Mouse (Mus musculus): ENCODE results near the gene Ccdc173. TPM values are rescaled to one million over a fixed set of nuclear protein-coding genes. Genes with fewer than 3 reads are reported as not detected.

The Ccdc173 gene
- polyA plus RNA-seq, 1 experiment: 0.58 TPM

- Histone ChIP-seq H3K36me3 (ENCODE audit: control insufficient read depth, insufficient read depth) (peaks cover 17% of the 10 kb centered on the region), H3K4me2 (ENCODE audit: low read depth) (peak overlapping the region; percentile 95), H3K79me2 (ENCODE audit: control insufficient read depth, insufficient read depth) (no peaks in the 10 kb centered on the region), H3K27me3 (ENCODE audit: control insufficient read depth, insufficient read depth, insufficient read length) (no peaks in the 10 kb centered on the region), H3ac (ENCODE audit: control insufficient read depth, insufficient read length) (no peak overlapping the region), H3K4me3 (peak overlapping the region; percentile 56)
- TF ChIP-seq MYOG (IDR thresholded peaks at IDR 0.05; ENCODE audit: control insufficient read depth in 1 of 3, insufficient read depth in 1 of 3, insufficient read length in 2 of 3, low read depth in 2 of 3) (no peak), SRF (IDR thresholded peaks at IDR 0.05; ENCODE audit: control insufficient read depth, insufficient read length, low read depth) (no peak), POLR2AphosphoS2 (IDR thresholded peaks at IDR 0.05; ENCODE audit: insufficient read length, low read depth) (no peak), TCF12 (IDR thresholded peaks at IDR 0.05; ENCODE audit: insufficient read depth, poor library complexity, severe bottlenecking) (no peak), E2F4 (IDR thresholded peaks at IDR 0.05; ENCODE audit: insufficient read depth) (no peak), MYOD1 (IDR thresholded peaks at IDR 0.05; ENCODE audit: control insufficient read depth in 1 of 3, insufficient read length in 2 of 3, low read depth in 2 of 3) (no peak), MAX (IDR thresholded peaks at IDR 0.05; ENCODE audit: low read depth) (no peak), USF1 (IDR thresholded peaks at IDR 0.05; ENCODE audit: low read depth) (no peak), POLR2A (IDR thresholded peaks at IDR 0.05; ENCODE audit: insufficient read length, low read depth) (no peak), CEBPB (IDR thresholded peaks at IDR 0.05; ENCODE audit: insufficient read depth, poor library complexity, severe bottlenecking) (no peak)
These were observed 1.3 kb upstream of the Ccdc173 start for GRCm38 (mm10) chr2:69790722-69791121.

- Histone ChIP-seq H3K4me3 (peak overlapping the region; percentile 56), H3K36me3 (ENCODE audit: control insufficient read depth, insufficient read depth) (peaks cover 13% of the 10 kb centered on the region), H3K27me3 (ENCODE audit: control insufficient read depth, insufficient read depth, insufficient read length) (no peaks in the 10 kb centered on the region), H3ac (ENCODE audit: control insufficient read depth, insufficient read length) (peak overlapping the region; percentile 83), H3K4me2 (ENCODE audit: low read depth) (peak overlapping the region; percentile 95), H3K79me2 (ENCODE audit: control insufficient read depth, insufficient read depth) (no peaks in the 10 kb centered on the region)
- no peak for TF ChIP-seq E2F4 (IDR thresholded peaks at IDR 0.05; ENCODE audit: insufficient read depth)
- TF ChIP-seq POLR2AphosphoS2 (IDR thresholded peaks at IDR 0.05; ENCODE audit: insufficient read length, low read depth): no peak
- TF ChIP-seq MYOD1 (IDR thresholded peaks at IDR 0.05; ENCODE audit: control insufficient read depth in 1 of 3, insufficient read length in 2 of 3, low read depth in 2 of 3): no peak
- no peak for TF ChIP-seq CEBPB (IDR thresholded peaks at IDR 0.05; ENCODE audit: insufficient read depth, poor library complexity, severe bottlenecking)
- TF ChIP-seq REST (IDR thresholded peaks at IDR 0.05; ENCODE audit: insufficient read depth, insufficient read length): no peak
- TF ChIP-seq TCF12 (IDR thresholded peaks at IDR 0.05; ENCODE audit: insufficient read depth, poor library complexity, severe bottlenecking): no peak
- no peak for TF ChIP-seq POLR2A (IDR thresholded peaks at IDR 0.05; ENCODE audit: insufficient read length, low read depth)
- TF ChIP-seq MYOG (IDR thresholded peaks at IDR 0.05; ENCODE audit: control insufficient read depth in 1 of 3, insufficient read depth in 1 of 3, insufficient read length in 2 of 3, low read depth in 2 of 3): no peak
- no peak for TF ChIP-seq TCF3 (IDR thresholded peaks at IDR 0.05; ENCODE audit: insufficient read length, low read depth)
- TF ChIP-seq SRF (IDR thresholded peaks at IDR 0.05; ENCODE audit: control insufficient read depth, insufficient read length, low read depth): no peak
- no peak for TF ChIP-seq USF1 (IDR thresholded peaks at IDR 0.05; ENCODE audit: low read depth)
- no peak for TF ChIP-seq MAX (IDR thresholded peaks at IDR 0.05; ENCODE audit: low read depth)
These were observed 910 bp upstream of the Ccdc173 start for GRCm38 (mm10) chr2:69790285-69790684.

GRCm38 (mm10) chr2:69788974-69789373 is 401 bp downstream of the Ccdc173 start:
- H3K36me3 ChIP-seq (ENCODE audit: control insufficient read depth, insufficient read depth): peaks cover 7% of the 10 kb centered on the region

GRCm38 (mm10) chr2:69778836-69779177 is 10.6 kb downstream of the Ccdc173 start:
- Histone ChIP-seq H3K36me3 (ENCODE audit: control insufficient read depth, insufficient read depth) (peaks cover 4% of the 10 kb centered on the region), H3ac (ENCODE audit: control insufficient read depth, insufficient read length) (no peak overlapping the region), H3K79me2 (ENCODE audit: control insufficient read depth, insufficient read depth) (no peaks in the 10 kb centered on the region), H3K27me3 (ENCODE audit: control insufficient read depth, insufficient read depth, insufficient read length) (no peaks in the 10 kb centered on the region), H3K4me3 (no peak overlapping the region), H3K4me2 (ENCODE audit: low read depth) (no peak overlapping the region)
- no peak for TF ChIP-seq REST (IDR thresholded peaks at IDR 0.05; ENCODE audit: insufficient read depth, insufficient read length)
- no peak for TF ChIP-seq SRF (IDR thresholded peaks at IDR 0.05; ENCODE audit: control insufficient read depth, insufficient read length, low read depth)
- TF ChIP-seq TCF12 (IDR thresholded peaks at IDR 0.05; ENCODE audit: insufficient read depth, poor library complexity, severe bottlenecking): no peak
- no peak for TF ChIP-seq MAX (IDR thresholded peaks at IDR 0.05; ENCODE audit: low read depth)
- no peak for TF ChIP-seq USF1 (IDR thresholded peaks at IDR 0.05; ENCODE audit: low read depth)
- no peak for TF ChIP-seq MYOG (IDR thresholded peaks at IDR 0.05; ENCODE audit: control insufficient read depth in 1 of 3, insufficient read depth in 1 of 3, insufficient read length in 2 of 3, low read depth in 2 of 3)
- TF ChIP-seq POLR2A (IDR thresholded peaks at IDR 0.05; ENCODE audit: insufficient read length, low read depth): no peak
- TF ChIP-seq E2F4 (IDR thresholded peaks at IDR 0.05; ENCODE audit: insufficient read depth): no peak

More at GRCm38 (mm10) chr2:69788974-69789373, 401 bp downstream of the Ccdc173 start:
- Histone ChIP-seq H3K4me2 (ENCODE audit: low read depth) (peak overlapping the region; percentile 92), H3K4me3 (peak overlapping the region; percentile 56), H3K79me2 (ENCODE audit: control insufficient read depth, insufficient read depth) (no peaks in the 10 kb centered on the region), H3ac (ENCODE audit: control insufficient read depth, insufficient read length) (peak overlapping the region; percentile 83), H3K27me3 (ENCODE audit: control insufficient read depth, insufficient read depth, insufficient read length) (no peaks in the 10 kb centered on the region)
- no peak for TF ChIP-seq MYOD1 (IDR thresholded peaks at IDR 0.05; ENCODE audit: control insufficient read depth in 1 of 3, insufficient read length in 2 of 3, low read depth in 2 of 3)
- TF ChIP-seq USF1 (IDR thresholded peaks at IDR 0.05; ENCODE audit: low read depth): no peak
- no peak for TF ChIP-seq TCF12 (IDR thresholded peaks at IDR 0.05; ENCODE audit: insufficient read depth, poor library complexity, severe bottlenecking)
- no peak for TF ChIP-seq CEBPB (IDR thresholded peaks at IDR 0.05; ENCODE audit: insufficient read depth, poor library complexity, severe bottlenecking)
- no peak for TF ChIP-seq MAX (IDR thresholded peaks at IDR 0.05; ENCODE audit: low read depth)
- no peak for TF ChIP-seq TCF3 (IDR thresholded peaks at IDR 0.05; ENCODE audit: insufficient read length, low read depth)
- no peak for TF ChIP-seq POLR2A (IDR thresholded peaks at IDR 0.05; ENCODE audit: insufficient read length, low read depth)
- TF ChIP-seq SRF (IDR thresholded peaks at IDR 0.05; ENCODE audit: control insufficient read depth, insufficient read length, low read depth): no peak
- TF ChIP-seq E2F4 (IDR thresholded peaks at IDR 0.05; ENCODE audit: insufficient read depth): no peak
- TF ChIP-seq MYOG (IDR thresholded peaks at IDR 0.05; ENCODE audit: control insufficient read depth in 1 of 3, insufficient read depth in 1 of 3, insufficient read length in 2 of 3, low read depth in 2 of 3): no peak
- TF ChIP-seq REST (IDR thresholded peaks at IDR 0.05; ENCODE audit: insufficient read depth, insufficient read length): no peak
- no peak for TF ChIP-seq POLR2AphosphoS2 (IDR thresholded peaks at IDR 0.05; ENCODE audit: insufficient read length, low read depth)

Data from myocyte (in vitro differentiated cells).